25 mouse cellular contexts compared by ENCODE assay signal in genomic region chr6:137360166-137360565, GRCm38 (mm10).
DNase-seq lines count a peak whose midpoint lies in the region; ATAC-seq and TF ChIP-seq lines count a peak whose summit lies in the region.
"Had no signal": no experiment of that assay in that cellular context is flagged by ENCODE, and none has a peak within 500 bp of the region (broad histone marks: within the 10 kb centered on the region; RNA-seq: fewer than 3 reads in every experiment).

No protein-coding gene starts in this region.

- no peak overlapping the region for H3K27ac ChIP-seq in intestine, embryonic 14.5 days (ENCODE audit: low read depth)
- H3K27ac ChIP-seq in intestine, embryonic 15.5 days, result no peak overlapping the region
- H3K27ac ChIP-seq: embryonic facial prominence, embryonic 13.5 days; embryonic facial prominence, embryonic 15.5 days; forebrain, embryonic 10.5 days; forebrain, embryonic 12.5 days had no signal

- H3K4me2 ChIP-seq in intestine, embryonic 14.5 days (ENCODE audit: low read length), result no peak overlapping the region
- no peak overlapping the region for H3K4me2 ChIP-seq in intestine, embryonic 15.5 days (replicated peaks)
- H3K4me2 ChIP-seq: embryonic facial prominence, embryonic 13.5 days; embryonic facial prominence, embryonic 15.5 days; forebrain, embryonic 12.5 days had no signal

- H3K36me3 ChIP-seq in intestine, embryonic 14.5 days (ENCODE audit: control insufficient read depth, insufficient read depth, low read length), result no peaks in the 10 kb centered on the region
- H3K36me3 ChIP-seq in intestine, embryonic 15.5 days, result no peaks in the 10 kb centered on the region
- H3K36me3 ChIP-seq: embryonic facial prominence, embryonic 13.5 days; embryonic facial prominence, embryonic 15.5 days; forebrain, embryonic 10.5 days; forebrain, embryonic 12.5 days; G1E had no signal

- TF ChIP-seq CTCF in brain, embryonic 14.5 days (IDR thresholded peaks at IDR 0.05; ENCODE audit: borderline replicate concordance, extremely low read depth, insufficient read depth, insufficient read length), result no peak

- no peak overlapping the region for H3K4me3 ChIP-seq in intestine, embryonic 14.5 days (ENCODE audit: low read depth, low read length)
- H3K4me3 ChIP-seq in intestine, embryonic 15.5 days (replicated peaks), result no peak overlapping the region
- H3K4me3 ChIP-seq: embryonic facial prominence, embryonic 13.5 days; embryonic facial prominence, embryonic 15.5 days; erythroblast, embryonic 14.5 days; forebrain, embryonic 10.5 days; forebrain, embryonic 12.5 days had no signal

- no peak overlapping the region for H3K9ac ChIP-seq in intestine, embryonic 14.5 days (ENCODE audit: low read length)
- H3K9ac ChIP-seq in intestine, embryonic 15.5 days, result no peak overlapping the region
- H3K9ac ChIP-seq: embryonic facial prominence, embryonic 13.5 days; embryonic facial prominence, embryonic 15.5 days; forebrain, embryonic 12.5 days had no signal

- peaks cover 10% of the 10 kb centered on the region for H3K4me1 ChIP-seq in intestine, embryonic 14.5 days (replicated peaks; ENCODE audit: control insufficient read depth, insufficient read depth, low read length)
- H3K4me1 ChIP-seq in intestine, embryonic 15.5 days (replicated peaks), result no peaks in the 10 kb centered on the region

- ATAC-seq in intestine, embryonic 14.5 days (replicated peaks; ENCODE audit: low FRiP score, low TSS enrichment, low read depth), result 0 out of 2 replicates have a peak, but pooled peaks have one; percentile 19
- no peak for ATAC-seq in intestine, embryonic 15.5 days
- ATAC-seq: activated CD4-positive, CD25-positive, alpha-beta regulatory T cell, adult 4 months; CD4-positive, CD25-positive, alpha-beta regulatory T cell, adult 4 months; forebrain, embryonic 14.5 days; forebrain, embryonic 16.5 days; Patski had no signal

- no peaks in the 10 kb centered on the region for H3K9me3 ChIP-seq in intestine, embryonic 14.5 days (ENCODE audit: control insufficient read depth, low read length)
- H3K9me3 ChIP-seq in intestine, embryonic 15.5 days, result no peaks in the 10 kb centered on the region
- H3K9me3 ChIP-seq: embryonic facial prominence, embryonic 13.5 days; embryonic facial prominence, embryonic 15.5 days; forebrain, embryonic 10.5 days; forebrain, embryonic 12.5 days had no signal

- DNase-seq in cerebellum, postnatal 10 days, result peak; percentile 69 to 70
- no peak for DNase-seq in cerebellum, postnatal 4 days (ENCODE audit: low spot score in 2 of 2)
- no peak for DNase-seq in intestine, embryonic 14.5 days (ENCODE audit: low spot score)
- DNase-seq in brain, embryonic 14.5 days (ENCODE audit: low read depth), result peak; percentile 23
- DNase-seq: adrenal gland, adult 8-10 months; adrenal gland, postnatal 14 days; adrenal gland, postnatal 36 days; B cell, adult 2 months; cerebellum, adult 11-12 months; cerebellum, adult 2 months; cerebellum, adult 9-10 months; embryo, embryonic 11 days had no signal

- TF ChIP-seq POLR2A in brain, embryonic 14.5 days (IDR thresholded peaks at IDR 0.05; ENCODE audit: borderline replicate concordance, extremely low read depth, insufficient read depth, insufficient read length, poor library complexity, severe bottlenecking), result no peak

- 79% methylated on average over 7 of the region's 7 CpGs for WGBS in intestine, embryonic 14.5 days
- 81% methylated on average over 7 of the region's 7 CpGs for WGBS in intestine, embryonic 15.5 days

- no peaks in the 10 kb centered on the region for H3K27me3 ChIP-seq in intestine, embryonic 14.5 days (replicated peaks; ENCODE audit: control insufficient read depth, insufficient read depth, low read length)
- H3K27me3 ChIP-seq in intestine, embryonic 15.5 days (replicated peaks), result no peaks in the 10 kb centered on the region
- H3K27me3 ChIP-seq: CH12.LX; embryonic facial prominence, embryonic 13.5 days; embryonic facial prominence, embryonic 15.5 days; forebrain, embryonic 12.5 days had no signal

Comparison
In these comparisons a context has a peak if more than half of its experiments do, and no peak if none do; other contexts are left out.
1. DNase-seq: peak in cerebellum, postnatal 10 days (2 of 2) and brain, embryonic 14.5 days (single experiment); none in cerebellum, postnatal 4 days (0 of 2) and intestine, embryonic 14.5 days (single experiment).